In the genomic region with DNA sequence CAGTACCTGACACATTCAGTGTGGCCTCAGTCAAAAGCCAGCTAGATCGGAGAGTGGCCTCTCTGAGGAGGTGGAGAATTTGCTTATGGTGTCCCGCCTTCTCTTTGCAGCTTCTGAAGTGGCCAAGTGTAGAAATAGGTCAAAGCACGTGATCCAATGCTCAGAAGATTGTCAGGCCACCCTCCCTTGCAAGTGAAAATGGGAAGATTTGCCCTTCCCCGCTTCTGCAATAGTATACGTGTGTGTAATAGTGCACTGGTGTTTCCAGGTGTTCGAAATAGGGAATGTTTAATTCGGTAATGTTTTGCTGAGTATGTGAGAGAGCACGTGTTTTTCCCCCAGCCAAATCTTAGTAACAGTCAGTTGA, we compare ENCODE assay signal across 8 mouse cellular contexts. TPM values are rescaled to one million over a fixed set of nuclear protein-coding genes. Genes with fewer than 3 reads are reported as not detected.
DNase-seq lines count a peak whose midpoint lies in the region; ATAC-seq lines count a peak whose summit lies in the region.

No protein-coding gene starts in this region.

- H3K27me3 ChIP-seq in kidney, embryonic 16.5 days (ENCODE audit: insufficient read depth, low read length) = peaks cover 5% of the 10 kb centered on the region; the same call in 1 of the 2 replicates
- no peaks in the 10 kb centered on the region for H3K27me3 ChIP-seq in intestine, embryonic 14.5 days (replicated peaks; ENCODE audit: control insufficient read depth, insufficient read depth, low read length)
- H3K27me3 ChIP-seq in midbrain, embryonic 14.5 days (ENCODE audit: control insufficient read depth, insufficient read depth, low read length) = no peaks in the 10 kb centered on the region

- no peaks in the 10 kb centered on the region for H3K36me3 ChIP-seq in kidney, embryonic 16.5 days (ENCODE audit: insufficient read depth, low read length)
- no peaks in the 10 kb centered on the region for H3K36me3 ChIP-seq in intestine, embryonic 14.5 days (ENCODE audit: control insufficient read depth, insufficient read depth, low read length)
- H3K36me3 ChIP-seq in midbrain, embryonic 14.5 days (ENCODE audit: control insufficient read depth, insufficient read depth, low read length) = no peaks in the 10 kb centered on the region

- peak overlapping the region; percentile 74 for H3K9ac ChIP-seq in kidney, embryonic 16.5 days (replicated peaks; ENCODE audit: low read length)
- H3K9ac ChIP-seq in intestine, embryonic 14.5 days (ENCODE audit: low read length) = peak overlapping the region; percentile 62; the same call in 1 of the 2 replicates
- peak overlapping the region; percentile 74 for H3K9ac ChIP-seq in midbrain, embryonic 14.5 days (replicated peaks; ENCODE audit: low read length)

- no peak for ATAC-seq in kidney, embryonic 16.5 days (ENCODE audit: low FRiP score, low TSS enrichment)
- ATAC-seq in intestine, embryonic 14.5 days (replicated peaks; ENCODE audit: low FRiP score, low TSS enrichment, low read depth) = no peak
- no peak for ATAC-seq in midbrain, embryonic 14.5 days (ENCODE audit: low FRiP score, low TSS enrichment)

- DNase-seq in kidney, postnatal 10 days = no peak
- DNase-seq in intestine, embryonic 14.5 days (ENCODE audit: low spot score) = no peak
- no peak for DNase-seq in midbrain, embryonic 14.5 days
- no peak for DNase-seq in embryo, embryonic 10 days (ENCODE audit: low spot score)
- DNase-seq in cerebellum, postnatal 25 days = no peak
- no peak for DNase-seq in thymus, postnatal 14 days

- H3K4me3 ChIP-seq in kidney, embryonic 16.5 days (ENCODE audit: low read length) = peak overlapping the region; percentile 89
- peak overlapping the region; percentile 80 for H3K4me3 ChIP-seq in brown adipose tissue, adult 24 weeks (ENCODE audit: insufficient read depth, low read depth, low read length)
- H3K4me3 ChIP-seq in intestine, embryonic 14.5 days (ENCODE audit: low read depth, low read length) = peak overlapping the region; percentile 79
- peak overlapping the region; percentile 95 for H3K4me3 ChIP-seq in midbrain, embryonic 14.5 days (replicated peaks; ENCODE audit: low read depth, low read length)

- no peak overlapping the region for H3K27ac ChIP-seq in kidney, embryonic 16.5 days (ENCODE audit: low read length)
- H3K27ac ChIP-seq in brown adipose tissue, adult 24 weeks (replicated peaks; ENCODE audit: low read depth, low read length) = no peak overlapping the region
- H3K27ac ChIP-seq in intestine, embryonic 14.5 days (ENCODE audit: low read depth) = no peak overlapping the region
- no peak overlapping the region for H3K27ac ChIP-seq in midbrain, embryonic 14.5 days (replicated peaks; ENCODE audit: low read depth, low read length)

- peaks cover 14% of the 10 kb centered on the region for H3K4me1 ChIP-seq in kidney, embryonic 16.5 days (ENCODE audit: insufficient read depth, low read length)
- 0 out of 2 replicates have a peak, but pooled peaks cover 2% of the 10 kb centered on the region for H3K4me1 ChIP-seq in brown adipose tissue, adult 24 weeks (ENCODE audit: control insufficient read depth, insufficient read depth, insufficient read length, low read length)
- H3K4me1 ChIP-seq in intestine, embryonic 14.5 days (replicated peaks; ENCODE audit: control insufficient read depth, insufficient read depth, low read length) = peaks cover 9% of the 10 kb centered on the region
- peaks cover 14% of the 10 kb centered on the region for H3K4me1 ChIP-seq in midbrain, embryonic 14.5 days (ENCODE audit: control insufficient read depth, insufficient read depth, low read length)

- WGBS in kidney, embryonic 16.5 days = 28% methylated on average over 8 of the region's 8 CpGs
- 29% methylated on average over 8 of the region's 8 CpGs for WGBS in intestine, embryonic 14.5 days
- 33% methylated on average over 8 of the region's 8 CpGs for WGBS in midbrain, embryonic 14.5 days

- H3K4me2 ChIP-seq in kidney, embryonic 16.5 days (replicated peaks; ENCODE audit: low read depth, low read length) = peak overlapping the region; percentile 85
- peak overlapping the region; percentile 70 for H3K4me2 ChIP-seq in intestine, embryonic 14.5 days (ENCODE audit: low read length)
- H3K4me2 ChIP-seq in midbrain, embryonic 14.5 days (ENCODE audit: low read length) = peak overlapping the region; percentile 89

- no peaks in the 10 kb centered on the region for H3K9me3 ChIP-seq in kidney, embryonic 16.5 days (ENCODE audit: low read length)
- no peaks in the 10 kb centered on the region for H3K9me3 ChIP-seq in intestine, embryonic 14.5 days (ENCODE audit: control insufficient read depth, low read length)
- H3K9me3 ChIP-seq in midbrain, embryonic 14.5 days (ENCODE audit: control insufficient read depth, low read length) = no peaks in the 10 kb centered on the region

RNA-seq across cellular contexts. Expression of a gene that starts 0.8 kb away (rescaled TPM):
- polyA plus RNA-seq in kidney, embryonic 16.5 days (2015; fragmentation: Nextera tagmentation; extraction: Ambion mirVana) = 21.6 and 21.7 TPM in 2 replicates
- 14.4 and 17.0 TPM in 2 replicates for polyA plus RNA-seq in brown adipose tissue, adult 24 weeks (2012; ENCODE audit: insufficient read depth, insufficient read length, missing spikeins)
- 24.2 and 27.2 TPM in 2 replicates for polyA plus RNA-seq in intestine, embryonic 14.5 days (2014; fragmentation: Nextera tagmentation; extraction: Ambion mirVana)
- 31.7 and 32.5 TPM in 2 replicates for polyA plus RNA-seq in midbrain, embryonic 14.5 days (2014; fragmentation: Nextera tagmentation; extraction: Ambion mirVana)
